Mouse (Mus musculus): ENCODE measurements at regions not wholly inside any gene's neighbourhood (a gene's known extent, or its start where the extent isn't known, plus 50 kb on each side); places are given as distances from the start of the nearest gene placed in this dataset.

- ATAC-seq (replicated peaks; ENCODE audit: low read depth, poor library complexity, severe bottlenecking): no peak
Observed at GRCm38 (mm10) chr7:37305463-37305862, 468.0 kb downstream of the Zfp536 start.

GRCm38 (mm10) chr7:37307191-37307590 is 466.2 kb downstream of the Zfp536 start:
- no peak for ATAC-seq (replicated peaks; ENCODE audit: low read depth, poor library complexity, severe bottlenecking)

- ATAC-seq (replicated peaks; ENCODE audit: low read depth, poor library complexity, severe bottlenecking): no peak
Observed at GRCm38 (mm10) chr7:37324653-37325052, 448.8 kb downstream of the Zfp536 start.

GRCm38 (mm10) chr7:37333451-37333850 is 440.0 kb downstream of the Zfp536 start:
- ATAC-seq (replicated peaks; ENCODE audit: low read depth, poor library complexity, severe bottlenecking): no peak

GRCm38 (mm10) chr7:37335212-37335611 is 438.2 kb downstream of the Zfp536 start:
- no peak for ATAC-seq (replicated peaks; ENCODE audit: low read depth, poor library complexity, severe bottlenecking)

GRCm38 (mm10) chr7:37336171-37336850 is 437.1 kb downstream of the Zfp536 start:
- ATAC-seq (replicated peaks; ENCODE audit: low read depth, poor library complexity, severe bottlenecking): no peak

GRCm38 (mm10) chr7:37336851-37337531 is 436.4 kb downstream of the Zfp536 start:
- ATAC-seq (replicated peaks; ENCODE audit: low read depth, poor library complexity, severe bottlenecking): no peak

- no peak for ATAC-seq (replicated peaks; ENCODE audit: low read depth, poor library complexity, severe bottlenecking)
Observed at GRCm38 (mm10) chr7:37337616-37338015, 435.8 kb downstream of the Zfp536 start.

GRCm38 (mm10) chr7:37338067-37338501 is 435.4 kb downstream of the Zfp536 start:
- no peak for ATAC-seq (replicated peaks; ENCODE audit: low read depth, poor library complexity, severe bottlenecking)

GRCm38 (mm10) chr7:37342613-37343012 is 430.8 kb downstream of the Zfp536 start:
- no peak for ATAC-seq (replicated peaks; ENCODE audit: low read depth, poor library complexity, severe bottlenecking)

- ATAC-seq (replicated peaks; ENCODE audit: low read depth, poor library complexity, severe bottlenecking): no peak
Observed at GRCm38 (mm10) chr7:37343021-37343593, 430.3 kb downstream of the Zfp536 start.

- ATAC-seq (replicated peaks; ENCODE audit: low read depth, poor library complexity, severe bottlenecking): no peak
Observed at GRCm38 (mm10) chr7:37343691-37344233, 429.7 kb downstream of the Zfp536 start.

- ATAC-seq (replicated peaks; ENCODE audit: low read depth, poor library complexity, severe bottlenecking): peak; percentile 82
Observed at GRCm38 (mm10) chr7:37346041-37346440, 427.4 kb downstream of the Zfp536 start.

- ATAC-seq (replicated peaks; ENCODE audit: low read depth, poor library complexity, severe bottlenecking): peak; percentile 87
Observed at GRCm38 (mm10) chr7:37357647-37358395, 415.6 kb downstream of the Zfp536 start.

GRCm38 (mm10) chr7:37358492-37358891 is 414.9 kb downstream of the Zfp536 start:
- ATAC-seq (replicated peaks; ENCODE audit: low read depth, poor library complexity, severe bottlenecking): peak; percentile 49; the same call in 1 of the 2 replicates

- no peak for ATAC-seq (replicated peaks; ENCODE audit: low read depth, poor library complexity, severe bottlenecking)
Observed at GRCm38 (mm10) chr7:37359473-37359872, 414.0 kb downstream of the Zfp536 start.

- ATAC-seq (replicated peaks; ENCODE audit: low read depth, poor library complexity, severe bottlenecking): 0 out of 2 replicates have a peak, but pooled peaks have one; percentile 23
Observed at GRCm38 (mm10) chr7:37360171-37360570, 413.3 kb downstream of the Zfp536 start.

- no peak for ATAC-seq (replicated peaks; ENCODE audit: low read depth, poor library complexity, severe bottlenecking)
Observed at GRCm38 (mm10) chr7:37361802-37362441, 411.5 kb downstream of the Zfp536 start.

- ATAC-seq (replicated peaks; ENCODE audit: low read depth, poor library complexity, severe bottlenecking): no peak
Observed at GRCm38 (mm10) chr7:37362879-37363278, 410.6 kb downstream of the Zfp536 start.

All from common myeloid progenitor, adult 5-6 weeks (primary cell).